Mouse (Mus musculus): ENCODE results near the gene Gm13101.
"Not testable (repeated sequence)": the region's sequence is repeated elsewhere in the genome, so short reads cannot be mapped to it uniquely, and the experiment has no call there.

Gm13101 gene

GRCm38 (mm10) chr4:143966850-143967249 is at the start of gene Gm13101:
TSS of gene Gm13101 (minus strand) at chr4:143966950.
- DNase-seq (ENCODE audit: low spot score): not testable (repeated sequence)

- not testable (repeated sequence) for DNase-seq (ENCODE audit: low spot score)
These were observed 27.5 kb upstream of the Gm13101 start, which contains the start of gene Pramef17 for GRCm38 (mm10) chr4:143994269-143994668. TSS of gene Pramef17 (minus strand) at chr4:143994369.

- DNase-seq (ENCODE audit: low spot score): peak; percentile 63
These were observed 21.4 kb upstream of the Gm13101 start for GRCm38 (mm10) chr4:143988126-143988525.

- DNase-seq (ENCODE audit: low spot score): peak; percentile 33
These were observed 20.8 kb upstream of the Gm13101 start for GRCm38 (mm10) chr4:143987475-143987941.

GRCm38 (mm10) chr4:143985733-143986132 is 19.0 kb upstream of the Gm13101 start:
- DNase-seq (ENCODE audit: low spot score): peak; percentile 28

- peak; percentile 8 for DNase-seq (ENCODE audit: low spot score)
These were observed 18.4 kb upstream of the Gm13101 start for GRCm38 (mm10) chr4:143985165-143985564.

GRCm38 (mm10) chr4:143983446-143983845 is 16.7 kb upstream of the Gm13101 start:
- DNase-seq (ENCODE audit: low spot score): not testable (repeated sequence)

- not testable (repeated sequence) for DNase-seq (ENCODE audit: low spot score)
These were observed 15.8 kb downstream of the Gm13101 start, which contains the start of gene Pramef25 for GRCm38 (mm10) chr4:143950916-143951315. TSS of gene Pramef25 (minus strand) at chr4:143951016.
